Mouse (Mus musculus) liver, embryonic 14.5 days (tissue): ENCODE measurements at regions not wholly inside any gene's neighbourhood (a gene's known extent, or its start where the extent isn't known, plus 50 kb on each side); places are given as distances from the start of the nearest gene placed in this dataset.

Source experiments
- CTCF ChIP-seq: IDR thresholded peaks from 2 replicates; pipeline ENCODE4 v1.5.1; 2016; ENCODE audit warnings: antibody characterized with exemption, low read depth, control low read depth
- EP300 ChIP-seq: IDR thresholded peaks from 2 replicates; pipeline ENCODE4 v1.6.1; 2016; ENCODE audit warnings: antibody characterized with exemption, low read depth

- TF ChIP-seq CTCF: no peak
- TF ChIP-seq EP300: no peak
Measured at GRCm38 (mm10) chr2:170259662-170260457, 112.0 kb upstream of the Zfp217 start.
